Mouse (Mus musculus) ES-E14 (cell line): ENCODE data around the gene Lin7c.

Experiments used
- CHD2 ChIP-seq: IDR thresholded peaks from 2 replicates; pipeline ENCODE4 v1.6.1; 2014; ENCODE audit warnings: mild to moderate bottlenecking, low read depth, low read length, inconsistent platforms
- MAFK ChIP-seq: IDR thresholded peaks from 2 replicates; pipeline ENCODE4 v1.6.1; 2014; ENCODE audit warnings: mild to moderate bottlenecking, low read depth, low read length, inconsistent platforms; ENCODE audit not compliant: insufficient read depth
- ZC3H11A ChIP-seq: IDR thresholded peaks from 2 replicates; pipeline ENCODE4 v1.6.1; 2012; ENCODE audit warnings: low read depth, mild to moderate bottlenecking, inconsistent platforms, low read length, borderline replicate concordance

DNA sequence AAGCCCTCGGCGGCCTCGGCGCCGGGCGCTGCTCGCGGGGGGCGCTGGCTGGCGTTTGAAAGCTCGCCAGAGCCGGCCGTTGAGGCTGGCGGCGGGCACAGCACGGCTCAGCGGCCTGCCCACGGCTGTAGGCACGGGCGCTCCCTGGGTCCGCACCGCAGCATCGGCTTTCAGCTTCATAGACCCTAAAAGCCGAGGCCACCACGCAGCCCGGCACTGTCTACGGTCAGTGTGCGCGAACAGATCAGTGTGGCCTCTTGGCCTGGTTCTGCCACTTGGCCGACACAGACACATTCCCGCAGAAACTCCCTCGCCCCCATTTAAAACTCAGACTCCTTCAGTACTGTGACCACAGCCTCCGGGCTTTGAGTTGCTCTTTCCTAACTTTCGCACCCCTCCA lies 378 bp downstream of the Lin7c start:
- TF ChIP-seq ZC3H11A (no peak), CHD2 (no peak), MAFK (no peak)
